Mouse (Mus musculus) ES-Bruce4 (cell line): ENCODE results near the gene Cfap97d1. TPM values are rescaled to one million over a fixed set of nuclear protein-coding genes. Genes with fewer than 3 reads are reported as not detected.
A peak's percentile ranks its signal among the peaks of the same experiment; 100 is the strongest.
"Not testable (repeated sequence)": the region's sequence is repeated elsewhere in the genome, so short reads cannot be mapped to it uniquely, and the experiment has no call there.

Experiments
- H3K27ac ChIP-seq: 2 replicates; pipeline ENCODE4 v1.5.1; 2012; ENCODE audit warnings: low read length, inconsistent platforms; ENCODE audit not compliant: insufficient read depth
- H3K27me3 ChIP-seq: 2 replicates; pipeline ENCODE4 v1.6.1; 2012; ENCODE audit warnings: mild to moderate bottlenecking, low read length, inconsistent platforms; ENCODE audit not compliant: control insufficient read depth, poor library complexity, insufficient read depth, severe bottlenecking
- H3K36me3 ChIP-seq: 2 replicates; pipeline ENCODE4 v1.6.1; 2012; ENCODE audit warnings: inconsistent platforms, mild to moderate bottlenecking, low read length, moderate library complexity; ENCODE audit not compliant: control insufficient read depth, poor library complexity, insufficient read depth, severe bottlenecking
- H3K4me1 ChIP-seq: one replicate; pipeline ENCODE4 v1.8.1; 2011; ENCODE audit warnings: low read length; ENCODE audit not compliant: control insufficient read depth, insufficient read depth
- H3K4me3 ChIP-seq: 2 replicates; pipeline ENCODE4 v1.5.1; 2011; ENCODE audit warnings: low read depth, mild to moderate bottlenecking, low read length
- H3K9ac ChIP-seq: 2 replicates; pipeline ENCODE4 v1.6.1; 2012; ENCODE audit warnings: low read depth, mild to moderate bottlenecking, inconsistent platforms; ENCODE audit not compliant: poor library complexity, severe bottlenecking
- H3K9me3 ChIP-seq: replicated peaks from 2 replicates; pipeline ENCODE4 v1.6.1; 2012; ENCODE audit warnings: mild to moderate bottlenecking, low read length, inconsistent platforms; ENCODE audit not compliant: control insufficient read depth, poor library complexity, insufficient read depth, severe bottlenecking
- CTCF ChIP-seq: IDR thresholded peaks from one replicate; pipeline ENCODE4 v1.8.1; 2011; ENCODE audit warnings: low read depth, low read length
- EP300 ChIP-seq: IDR thresholded peaks from 2 replicates; pipeline ENCODE4 v1.6.1; 2011; ENCODE audit warnings: low read depth, low read length; ENCODE audit not compliant: insufficient read depth
- POLR2A ChIP-seq: IDR thresholded peaks from one replicate; pipeline ENCODE4 v1.8.1; 2011; ENCODE audit warnings: low read length; ENCODE audit not compliant: insufficient read depth
- polyA plus RNA-seq: library from polyadenylated mRNA; stranded (reverse); fragments of >200 nt; gene quantifications from 2 replicates; pipeline ENCODE4 v1.2.4, GENCODE M21; 2011; ENCODE audit warnings: low read depth; ENCODE audit not compliant: missing spikeins, insufficient read depth, insufficient read length

Gene Cfap97d1
- polyA plus RNA-seq, 1 experiment, result not detected

DNA sequence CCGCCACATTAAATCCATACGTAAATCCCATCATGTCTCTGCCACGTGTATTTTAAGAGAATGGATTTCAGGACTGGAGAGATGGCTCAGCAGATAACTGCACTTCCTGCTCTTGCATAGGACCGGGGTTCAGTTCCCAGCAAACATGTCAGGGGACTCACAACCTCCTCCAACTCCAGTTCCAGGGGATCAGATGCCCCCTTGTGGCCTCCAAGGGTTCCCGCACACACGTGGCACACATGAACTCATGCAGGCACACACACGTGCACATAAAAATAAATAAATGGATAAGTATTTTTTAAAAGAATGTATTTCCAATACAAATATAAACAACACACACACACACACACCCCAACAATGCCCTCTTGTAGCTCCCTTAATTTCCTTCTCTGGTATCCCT lies 7.1 kb upstream of the Cfap97d1 start:
- no peak overlapping the region for H3K9ac ChIP-seq
- TF ChIP-seq POLR2A (no peak), CTCF (peak; percentile 16)

DNA sequence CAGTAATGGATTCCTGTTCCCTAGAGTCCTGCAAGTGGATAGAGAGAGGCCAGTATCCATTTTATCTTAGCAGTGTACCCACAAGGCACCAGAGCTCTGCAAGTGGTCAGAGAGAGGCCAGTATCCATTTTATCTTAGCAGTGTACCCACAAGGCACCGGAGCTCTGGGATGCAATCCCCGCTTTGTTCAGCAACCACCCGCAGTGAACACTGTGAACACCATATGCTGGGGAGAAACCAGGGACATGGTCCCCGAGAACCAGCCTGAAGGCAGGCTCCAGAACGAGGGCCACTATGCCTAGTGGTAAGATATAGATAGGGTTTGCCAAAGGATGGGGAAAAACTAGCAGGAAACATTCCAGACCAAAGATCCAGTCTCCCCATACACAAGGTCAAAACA lies 4.9 kb upstream of the Cfap97d1 start:
- TF ChIP-seq POLR2A (no peak), CTCF (no peak), EP300 (no peak)
- Histone ChIP-seq H3K9ac (no peak overlapping the region), H3K9me3 (no peaks in the 10 kb centered on the region), H3K4me3 (no peak overlapping the region), H3K27me3 (no peaks in the 10 kb centered on the region), H3K4me1 (peaks cover 6% of the 10 kb centered on the region), H3K36me3 (peaks cover 2% of the 10 kb centered on the region; the same call in 1 of the 2 replicates), H3K27ac (no peak overlapping the region)

More for the DNA sequence above, 7.1 kb upstream of the Cfap97d1 start:
- Histone ChIP-seq H3K36me3 (peaks cover 3% of the 10 kb centered on the region; the same call in 1 of the 2 replicates), H3K4me1 (peaks cover 1% of the 10 kb centered on the region), H3K4me3 (no peak overlapping the region), H3K27ac (no peak overlapping the region), H3K9me3 (no peaks in the 10 kb centered on the region), H3K27me3 (no peaks in the 10 kb centered on the region)

- TF ChIP-seq CTCF (no peak), EP300 (no peak), POLR2A (no peak)
- no peak overlapping the region for H3K9ac ChIP-seq
- H3K4me1 ChIP-seq, result peaks cover 6% of the 10 kb centered on the region
- H3K9me3 ChIP-seq, result no peaks in the 10 kb centered on the region
- no peaks in the 10 kb centered on the region for H3K36me3 ChIP-seq
- H3K27me3 ChIP-seq, result no peaks in the 10 kb centered on the region
- no peak overlapping the region for H3K27ac ChIP-seq
- no peak overlapping the region for H3K4me3 ChIP-seq
These were observed 3.4 kb upstream of the Cfap97d1 start for GRCm38 (mm10) chr11:101980603-101981157.

DNA sequence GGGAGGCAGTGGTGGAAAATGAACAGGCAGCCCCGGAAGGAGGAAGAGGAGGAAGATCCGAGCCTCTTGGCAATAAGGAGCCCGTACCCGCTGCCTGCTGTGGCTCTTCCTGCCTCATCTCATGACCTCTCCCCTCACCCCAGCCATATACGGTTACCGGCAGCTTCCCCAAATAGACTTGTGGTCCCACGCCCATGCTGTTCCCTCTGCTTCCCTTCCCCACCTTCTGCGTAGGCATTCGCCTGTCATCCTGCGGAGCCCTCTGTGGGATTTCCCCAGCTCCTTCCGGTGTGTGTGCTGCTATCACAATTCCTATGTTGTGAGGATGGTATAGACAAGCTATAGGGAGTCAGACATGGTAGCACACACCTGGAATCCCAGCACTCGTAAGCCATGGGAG lies 2.2 kb upstream of the Cfap97d1 start:
- H3K9me3 ChIP-seq, result no peaks in the 10 kb centered on the region
- H3K27me3 ChIP-seq, result no peaks in the 10 kb centered on the region
- H3K27ac ChIP-seq, result no peak overlapping the region
- H3K4me3 ChIP-seq, result no peak overlapping the region
- H3K9ac ChIP-seq, result no peak overlapping the region
- no peaks in the 10 kb centered on the region for H3K36me3 ChIP-seq
- TF ChIP-seq POLR2A (no peak), EP300 (no peak), CTCF (no peak)
- peaks cover 6% of the 10 kb centered on the region for H3K4me1 ChIP-seq

- no peak overlapping the region for H3K27ac ChIP-seq
These were observed 1.1 kb upstream of the Cfap97d1 start for GRCm38 (mm10) chr11:101982981-101983411.

GRCm38 (mm10) chr11:101983431-101983921 lies 603 bp upstream of the Cfap97d1 start:
- Histone ChIP-seq H3K27ac (no peak overlapping the region), H3K4me1 (peaks cover 6% of the 10 kb centered on the region), H3K4me3 (no peak overlapping the region), H3K36me3 (no peaks in the 10 kb centered on the region), H3K27me3 (no peaks in the 10 kb centered on the region), H3K9ac (no peak overlapping the region), H3K9me3 (no peaks in the 10 kb centered on the region)
- TF ChIP-seq CTCF (no peak), EP300 (no peak), POLR2A (no peak)

More at GRCm38 (mm10) chr11:101982981-101983411, 1.1 kb upstream of the Cfap97d1 start:
- H3K4me1 ChIP-seq, result peaks cover 6% of the 10 kb centered on the region
- no peak overlapping the region for H3K9ac ChIP-seq
- H3K9me3 ChIP-seq, result no peaks in the 10 kb centered on the region
- no peaks in the 10 kb centered on the region for H3K27me3 ChIP-seq
- no peak overlapping the region for H3K4me3 ChIP-seq
- H3K36me3 ChIP-seq, result no peaks in the 10 kb centered on the region
- TF ChIP-seq CTCF (no peak), EP300 (0 out of 2 replicates have a peak, but pooled peaks have one; percentile 21)

GRCm38 (mm10) chr11:101985450-101985849 lies 1.4 kb downstream of the Cfap97d1 start:
- H3K27ac ChIP-seq, H3K4me3 ChIP-seq, H3K27me3 ChIP-seq: not testable (repeated sequence)

More at GRCm38 (mm10) chr11:101985450-101985849, 1.4 kb downstream of the Cfap97d1 start:
- not testable (repeated sequence) for H3K36me3 ChIP-seq, H3K9ac ChIP-seq, H3K4me1 ChIP-seq, H3K9me3 ChIP-seq
